Mouse (Mus musculus): ENCODE data around the gene Nid2. TPM values are rescaled to one million over a fixed set of nuclear protein-coding genes. Genes with fewer than 3 reads are reported as not detected.

Nid2 gene
- 10 to 100 TPM; 59.7 to 74.5 TPM for total RNA-seq (2021)
- long read RNA-seq, experiment 1, full-length matches to known transcripts = 18 of 65 reads
- long read RNA-seq, experiment 1, partial matches to known transcripts = 42 of 65 reads
- long read RNA-seq, experiment 1, other reads (novel, unspliced or antisense) = 5 of 65 reads
- long read RNA-seq, experiment 2, full-length matches to known transcripts = 24 of 41 reads
- long read RNA-seq, experiment 2, partial matches to known transcripts = 12 of 41 reads
- long read RNA-seq, experiment 2, other reads (novel, unspliced or antisense) = 5 of 41 reads

- DNase-seq = peak; percentile 96
Observed at GRCm38 (mm10) chr14:19751025-19751771, at the start of gene Nid2. Gene Nid2, plus strand, starts transcription at chr14:19751265.

- DNase-seq = no peak
Observed at GRCm38 (mm10) chr14:19701546-19701945, 49.5 kb upstream of the Nid2 start.

- peak; percentile 85 for DNase-seq
Observed at GRCm38 (mm10) chr14:19705649-19706048, 45.4 kb upstream of the Nid2 start.

GRCm38 (mm10) chr14:19706454-19706853, 44.6 kb upstream of the Nid2 start:
- DNase-seq = peak; percentile 83

- no peak for DNase-seq
Observed at GRCm38 (mm10) chr14:19706997-19707396, 44.1 kb upstream of the Nid2 start.

- DNase-seq = no peak
Observed at GRCm38 (mm10) chr14:19707721-19708507, 43.2 kb upstream of the Nid2 start.

- peak; percentile 6 for DNase-seq
Observed at GRCm38 (mm10) chr14:19709161-19709560, 41.9 kb upstream of the Nid2 start.

- DNase-seq = no peak
Observed at GRCm38 (mm10) chr14:19711771-19712170, 39.3 kb upstream of the Nid2 start.

- DNase-seq = peak; percentile 12
Observed at GRCm38 (mm10) chr14:19713067-19713466, 38.0 kb upstream of the Nid2 start.

GRCm38 (mm10) chr14:19719077-19719476, 32.0 kb upstream of the Nid2 start:
- no peak for DNase-seq

GRCm38 (mm10) chr14:19720044-19720611, 30.9 kb upstream of the Nid2 start:
- no peak for DNase-seq

- DNase-seq = peak; percentile 28
Observed at GRCm38 (mm10) chr14:19728278-19728677, 22.8 kb upstream of the Nid2 start.

GRCm38 (mm10) chr14:19728737-19729136, 22.3 kb upstream of the Nid2 start:
- DNase-seq = peak; percentile 70

- no peak for DNase-seq
Observed at GRCm38 (mm10) chr14:19732097-19732496, 19.0 kb upstream of the Nid2 start.

- DNase-seq = peak; percentile 38
Observed at GRCm38 (mm10) chr14:19733490-19734282, 17.4 kb upstream of the Nid2 start.

GRCm38 (mm10) chr14:19735303-19735702, 15.8 kb upstream of the Nid2 start:
- no peak for DNase-seq

GRCm38 (mm10) chr14:19737568-19737967, 13.5 kb upstream of the Nid2 start:
- no peak for DNase-seq

- no peak for DNase-seq
Observed at GRCm38 (mm10) chr14:19738094-19738843, 12.8 kb upstream of the Nid2 start.

GRCm38 (mm10) chr14:19739416-19740146, 11.5 kb upstream of the Nid2 start:
- DNase-seq = no peak

GRCm38 (mm10) chr14:19740147-19740738, 10.8 kb upstream of the Nid2 start:
- no peak for DNase-seq

Data from adrenal gland, postnatal 10 days (tissue).